Mouse (Mus musculus): ENCODE measurements at regions not wholly inside any gene's neighbourhood (a gene's known extent, or its start where the extent isn't known, plus 50 kb on each side); places are given as distances from the start of the nearest gene placed in this dataset.

- no peak for ATAC-seq (ENCODE audit: insufficient number of reproducible peaks, insufficient read depth, low FRiP score, low read depth)
- H3K9me3 ChIP-seq (ENCODE audit: control insufficient read depth, low read depth, low read length): no peaks in the 10 kb centered on the region
- H3K4me3 ChIP-seq (ENCODE audit: low read depth, low read length): no peak overlapping the region
- no peaks in the 10 kb centered on the region for H3K27me3 ChIP-seq (ENCODE audit: control insufficient read depth, insufficient read depth, low read length)
- H3K4me2 ChIP-seq (replicated peaks; ENCODE audit: low read depth, low read length): no peak overlapping the region
- no peak overlapping the region for H3K9ac ChIP-seq (replicated peaks; ENCODE audit: low read depth, low read length)
- no peaks in the 10 kb centered on the region for H3K4me1 ChIP-seq (ENCODE audit: control insufficient read depth, insufficient read depth, low read length)
- no peaks in the 10 kb centered on the region for H3K36me3 ChIP-seq (ENCODE audit: control insufficient read depth, insufficient read depth, low read length)
- H3K27ac ChIP-seq (ENCODE audit: low read length): no peak overlapping the region
- WGBS: 83% methylated on average over 4 of the region's 4 CpGs
Measured at GRCm38 (mm10) chr8:34334851-34335250, 223.3 kb upstream of the Gm10131 start.

- Histone ChIP-seq H3K27ac (ENCODE audit: low read length) (no peak overlapping the region), H3K9ac (replicated peaks; ENCODE audit: low read depth, low read length) (no peak overlapping the region)
- 53% methylated on average over 5 of the region's 5 CpGs for WGBS
Measured at GRCm38 (mm10) chr8:34331673-34332072, 220.1 kb upstream of the Gm10131 start.

GRCm38 (mm10) chr8:34326614-34326965 lies 215.1 kb upstream of the Gm10131 start:
- H3K36me3 ChIP-seq (ENCODE audit: control insufficient read depth, insufficient read depth, low read length): no peaks in the 10 kb centered on the region
- peak overlapping the region; percentile 47 for H3K4me2 ChIP-seq (replicated peaks; ENCODE audit: low read depth, low read length)
- no peaks in the 10 kb centered on the region for H3K9me3 ChIP-seq (ENCODE audit: control insufficient read depth, low read depth, low read length)
- no peak overlapping the region for H3K9ac ChIP-seq (replicated peaks; ENCODE audit: low read depth, low read length)
- no peak overlapping the region for H3K27ac ChIP-seq (ENCODE audit: low read length)
- H3K4me3 ChIP-seq (ENCODE audit: low read depth, low read length): peak overlapping the region; percentile 19; the same call in 1 of the 2 replicates
- peaks cover 7% of the 10 kb centered on the region; the same call in 1 of the 2 replicates for H3K4me1 ChIP-seq (ENCODE audit: control insufficient read depth, insufficient read depth, low read length)
- H3K27me3 ChIP-seq (ENCODE audit: control insufficient read depth, insufficient read depth, low read length): no peaks in the 10 kb centered on the region
- no peak for ATAC-seq (ENCODE audit: insufficient number of reproducible peaks, insufficient read depth, low FRiP score, low read depth)
- 7% methylated on average over 15 of the region's 15 CpGs for WGBS

More at GRCm38 (mm10) chr8:34331673-34332072, 220.1 kb upstream of the Gm10131 start:
- Histone ChIP-seq H3K4me2 (replicated peaks; ENCODE audit: low read depth, low read length) (no peak overlapping the region), H3K9me3 (ENCODE audit: control insufficient read depth, low read depth, low read length) (no peaks in the 10 kb centered on the region), H3K4me3 (ENCODE audit: low read depth, low read length) (no peak overlapping the region), H3K4me1 (ENCODE audit: control insufficient read depth, insufficient read depth, low read length) (peaks cover under 1% of the 10 kb centered on the region; the same call in 1 of the 2 replicates), H3K36me3 (ENCODE audit: control insufficient read depth, insufficient read depth, low read length) (no peaks in the 10 kb centered on the region), H3K27me3 (ENCODE audit: control insufficient read depth, insufficient read depth, low read length) (no peaks in the 10 kb centered on the region)
- no peak for ATAC-seq (ENCODE audit: insufficient number of reproducible peaks, insufficient read depth, low FRiP score, low read depth)

GRCm38 (mm10) chr8:34325841-34326613 lies 214.5 kb upstream of the Gm10131 start:
- peak overlapping the region; percentile 19; the same call in 1 of the 2 replicates for H3K4me3 ChIP-seq (ENCODE audit: low read depth, low read length)
- no peaks in the 10 kb centered on the region for H3K36me3 ChIP-seq (ENCODE audit: control insufficient read depth, insufficient read depth, low read length)
- no peak for ATAC-seq (ENCODE audit: insufficient number of reproducible peaks, insufficient read depth, low FRiP score, low read depth)
- no peak overlapping the region for H3K27ac ChIP-seq (ENCODE audit: low read length)
- WGBS: 1% methylated on average over 15 of the region's 17 CpGs
- H3K9me3 ChIP-seq (ENCODE audit: control insufficient read depth, low read depth, low read length): no peaks in the 10 kb centered on the region
- no peak overlapping the region for H3K9ac ChIP-seq (replicated peaks; ENCODE audit: low read depth, low read length)
- H3K4me1 ChIP-seq (ENCODE audit: control insufficient read depth, insufficient read depth, low read length): peaks cover 7% of the 10 kb centered on the region; the same call in 1 of the 2 replicates
- H3K27me3 ChIP-seq (ENCODE audit: control insufficient read depth, insufficient read depth, low read length): no peaks in the 10 kb centered on the region
- peak overlapping the region; percentile 47 for H3K4me2 ChIP-seq (replicated peaks; ENCODE audit: low read depth, low read length)

- Histone ChIP-seq H3K4me3 (ENCODE audit: low read depth, low read length) (no peak overlapping the region), H3K4me2 (replicated peaks; ENCODE audit: low read depth, low read length) (no peak overlapping the region), H3K36me3 (ENCODE audit: control insufficient read depth, insufficient read depth, low read length) (no peaks in the 10 kb centered on the region), H3K27ac (ENCODE audit: low read length) (no peak overlapping the region), H3K9ac (replicated peaks; ENCODE audit: low read depth, low read length) (no peak overlapping the region), H3K27me3 (ENCODE audit: control insufficient read depth, insufficient read depth, low read length) (no peaks in the 10 kb centered on the region), H3K4me1 (ENCODE audit: control insufficient read depth, insufficient read depth, low read length) (no peaks in the 10 kb centered on the region), H3K9me3 (ENCODE audit: control insufficient read depth, low read depth, low read length) (no peaks in the 10 kb centered on the region)
- ATAC-seq (ENCODE audit: insufficient number of reproducible peaks, insufficient read depth, low FRiP score, low read depth): no peak
- WGBS: 48% methylated on average over 6 of the region's 6 CpGs
Measured at GRCm38 (mm10) chr8:34320158-34320587, 208.6 kb upstream of the Gm10131 start.

- H3K4me3 ChIP-seq (ENCODE audit: low read depth, low read length): no peak overlapping the region
- H3K36me3 ChIP-seq (ENCODE audit: control insufficient read depth, insufficient read depth, low read length): no peaks in the 10 kb centered on the region
- no peaks in the 10 kb centered on the region for H3K4me1 ChIP-seq (ENCODE audit: control insufficient read depth, insufficient read depth, low read length)
- H3K9me3 ChIP-seq (ENCODE audit: control insufficient read depth, low read depth, low read length): no peaks in the 10 kb centered on the region
- no peak overlapping the region for H3K27ac ChIP-seq (ENCODE audit: low read length)
- H3K27me3 ChIP-seq (ENCODE audit: control insufficient read depth, insufficient read depth, low read length): no peaks in the 10 kb centered on the region
- WGBS: 91% methylated on average over 5 of the region's 5 CpGs
- no peak overlapping the region for H3K4me2 ChIP-seq (replicated peaks; ENCODE audit: low read depth, low read length)
- ATAC-seq (ENCODE audit: insufficient number of reproducible peaks, insufficient read depth, low FRiP score, low read depth): no peak
- no peak overlapping the region for H3K9ac ChIP-seq (replicated peaks; ENCODE audit: low read depth, low read length)
Measured at GRCm38 (mm10) chr8:34319719-34320118, 208.2 kb upstream of the Gm10131 start.

- ATAC-seq (ENCODE audit: insufficient number of reproducible peaks, insufficient read depth, low FRiP score, low read depth): no peak
- H3K27ac ChIP-seq (ENCODE audit: low read length): no peak overlapping the region
- no peak overlapping the region for H3K4me3 ChIP-seq (ENCODE audit: low read depth, low read length)
Measured at GRCm38 (mm10) chr8:34315233-34315632, 203.7 kb upstream of the Gm10131 start.

GRCm38 (mm10) chr8:34305542-34306485 lies 194.3 kb upstream of the Gm10131 start:
- H3K4me3 ChIP-seq (ENCODE audit: low read depth, low read length): no peak overlapping the region
- H3K27me3 ChIP-seq (ENCODE audit: control insufficient read depth, insufficient read depth, low read length): no peaks in the 10 kb centered on the region
- H3K4me2 ChIP-seq (replicated peaks; ENCODE audit: low read depth, low read length): no peak overlapping the region
- no peaks in the 10 kb centered on the region for H3K9me3 ChIP-seq (ENCODE audit: control insufficient read depth, low read depth, low read length)
- no peak overlapping the region for H3K27ac ChIP-seq (ENCODE audit: low read length)
- ATAC-seq (ENCODE audit: insufficient number of reproducible peaks, insufficient read depth, low FRiP score, low read depth): no peak
- H3K9ac ChIP-seq (replicated peaks; ENCODE audit: low read depth, low read length): no peak overlapping the region
- no peaks in the 10 kb centered on the region; the same call in 1 of the 2 replicates for H3K4me1 ChIP-seq (ENCODE audit: control insufficient read depth, insufficient read depth, low read length)
- H3K36me3 ChIP-seq (ENCODE audit: control insufficient read depth, insufficient read depth, low read length): no peaks in the 10 kb centered on the region
- 39% methylated on average over 7 of the region's 7 CpGs for whole genome bisulfite sequencing

More at GRCm38 (mm10) chr8:34315233-34315632, 203.7 kb upstream of the Gm10131 start:
- Histone ChIP-seq H3K4me2 (replicated peaks; ENCODE audit: low read depth, low read length) (no peak overlapping the region), H3K36me3 (ENCODE audit: control insufficient read depth, insufficient read depth, low read length) (no peaks in the 10 kb centered on the region), H3K9me3 (ENCODE audit: control insufficient read depth, low read depth, low read length) (no peaks in the 10 kb centered on the region), H3K27me3 (ENCODE audit: control insufficient read depth, insufficient read depth, low read length) (no peaks in the 10 kb centered on the region), H3K9ac (replicated peaks; ENCODE audit: low read depth, low read length) (no peak overlapping the region), H3K4me1 (ENCODE audit: control insufficient read depth, insufficient read depth, low read length) (no peaks in the 10 kb centered on the region)
